Mouse (Mus musculus) v-Abl transformed pro-B cells (cell line): ENCODE results near the gene Slc12a9.

ENCODE experiments used
- in situ Hi-C, 2 experiments: fragments of 400-800 bp; cut with MboI; formaldehyde crosslinking; loops; one replicate each; pipeline ENCODE4 v1.15.1; 2025; ENCODE audit not compliant: unreplicated experiment in 2 of 2

Gene Slc12a9

GRCm38 (mm10) chr5:137347856-137348255 lies 14.5 kb upstream of the Slc12a9 start:
- in situ Hi-C loops = no loop called here

- in situ Hi-C loops = no loop called here
Measured at GRCm38 (mm10) chr5:137346983-137347382, 13.6 kb upstream of the Slc12a9 start.

- in situ Hi-C loops = no loop called here
Measured at GRCm38 (mm10) chr5:137346388-137346787, 13.0 kb upstream of the Slc12a9 start.

GRCm38 (mm10) chr5:137345821-137346220 lies 12.4 kb upstream of the Slc12a9 start:
- in situ Hi-C loops = no loop called here

GRCm38 (mm10) chr5:137343869-137344268 lies 10.5 kb upstream of the Slc12a9 start:
- in situ Hi-C loops = loop anchor here in 1 of 2 experiments (5.0 kb wide), 1 partner anchor 43 kb away; no protein-coding TSS in a partner anchor

GRCm38 (mm10) chr5:137343412-137343811 lies 10.0 kb upstream of the Slc12a9 start:
- in situ Hi-C loops = loop anchor here in 1 of 2 experiments (5.0 kb wide), 1 partner anchor 44 kb away; no protein-coding TSS in a partner anchor

- in situ Hi-C loops = loop anchor here in 1 of 2 experiments (5.0 kb wide), 1 partner anchor 45 kb away; no protein-coding TSS in a partner anchor
Measured at GRCm38 (mm10) chr5:137342407-137343012, 9.1 kb upstream of the Slc12a9 start.

GRCm38 (mm10) chr5:137340222-137340621 lies 6.8 kb upstream of the Slc12a9 start:
- in situ Hi-C loops = loop anchor here in 1 of 2 experiments (5.0 kb wide), 1 partner anchor 47 kb away; no protein-coding TSS in a partner anchor

GRCm38 (mm10) chr5:137339290-137339979 lies 6.0 kb upstream of the Slc12a9 start:
- in situ Hi-C loops = loop anchor here in 1 of 2 experiments (5.0 to 10.0 kb wide), 3 partner anchors 47 to 425 kb away; partner anchors contain the start of genes Pop7 and Ufsp1

- in situ Hi-C loops = loop anchor here in 1 of 2 experiments (5.0 to 10.0 kb wide), 3 partner anchors 46 to 426 kb away; partner anchors contain the start of genes Pop7 and Ufsp1
Measured at GRCm38 (mm10) chr5:137338663-137339289, 5.4 kb upstream of the Slc12a9 start.

- in situ Hi-C loops = loop anchor here in 1 of 2 experiments (5.0 to 10.0 kb wide), 3 partner anchors 46 to 427 kb away; partner anchors contain the start of genes Pop7 and Ufsp1
Measured at GRCm38 (mm10) chr5:137338256-137338655, 4.9 kb upstream of the Slc12a9 start.

GRCm38 (mm10) chr5:137337190-137337589 lies 3.8 kb upstream of the Slc12a9 start:
- in situ Hi-C loops = loop anchor here in 1 of 2 experiments (5.0 to 10.0 kb wide), 3 partner anchors 45 to 428 kb away; partner anchors contain the start of genes Pop7 and Ufsp1

GRCm38 (mm10) chr5:137335066-137335465 lies 1.7 kb upstream of the Slc12a9 start:
- in situ Hi-C loops = loop anchor here in 1 of 2 experiments (5.0 to 10.0 kb wide), 3 partner anchors 43 to 430 kb away; partner anchors contain the start of genes Pop7 and Ufsp1

- in situ Hi-C loops = loop anchor here (5.0 to 10.0 kb wide), 4 partner anchors 42 to 430 kb away; partner anchors contain the start of genes Pop7 (in 2 of the 2) and Ufsp1 (in 1 of the 2)
Measured at GRCm38 (mm10) chr5:137334317-137334716, 920 bp upstream of the Slc12a9 start.

GRCm38 (mm10) chr5:137332857-137333511 lies 413 bp downstream of the Slc12a9 start:
- in situ Hi-C loops = loop anchor here (5.0 to 10.0 kb wide), 4 partner anchors 41 to 432 kb away; partner anchors contain the start of genes Pop7 (in 2 of the 2) and Ufsp1 (in 1 of the 2)

- in situ Hi-C loops = loop anchor here (5.0 to 10.0 kb wide), 4 partner anchors 39 to 434 kb away; partner anchors contain the start of genes Pop7 (in 2 of the 2) and Ufsp1 (in 1 of the 2)
Measured at GRCm38 (mm10) chr5:137330910-137331309, 2.5 kb downstream of the Slc12a9 start.

GRCm38 (mm10) chr5:137320996-137321395 lies 12.4 kb downstream of the Slc12a9 start:
- in situ Hi-C loops = no loop called here

GRCm38 (mm10) chr5:137318570-137318969 lies 14.8 kb downstream of the Slc12a9 start:
- in situ Hi-C loops = loop anchor here in 1 of 2 experiments (10.0 kb wide), 1 partner anchor 466 kb away; the partner anchor contains the start of genes Mepce and Zcwpw1

- in situ Hi-C loops = loop anchor here in 1 of 2 experiments (10.0 kb wide), 1 partner anchor 467 kb away; the partner anchor contains the start of genes Mepce and Zcwpw1
Measured at GRCm38 (mm10) chr5:137317361-137317760, 16.0 kb downstream of the Slc12a9 start.
